ENCODE assay signal across 8 mouse cellular contexts in the genomic region with DNA sequence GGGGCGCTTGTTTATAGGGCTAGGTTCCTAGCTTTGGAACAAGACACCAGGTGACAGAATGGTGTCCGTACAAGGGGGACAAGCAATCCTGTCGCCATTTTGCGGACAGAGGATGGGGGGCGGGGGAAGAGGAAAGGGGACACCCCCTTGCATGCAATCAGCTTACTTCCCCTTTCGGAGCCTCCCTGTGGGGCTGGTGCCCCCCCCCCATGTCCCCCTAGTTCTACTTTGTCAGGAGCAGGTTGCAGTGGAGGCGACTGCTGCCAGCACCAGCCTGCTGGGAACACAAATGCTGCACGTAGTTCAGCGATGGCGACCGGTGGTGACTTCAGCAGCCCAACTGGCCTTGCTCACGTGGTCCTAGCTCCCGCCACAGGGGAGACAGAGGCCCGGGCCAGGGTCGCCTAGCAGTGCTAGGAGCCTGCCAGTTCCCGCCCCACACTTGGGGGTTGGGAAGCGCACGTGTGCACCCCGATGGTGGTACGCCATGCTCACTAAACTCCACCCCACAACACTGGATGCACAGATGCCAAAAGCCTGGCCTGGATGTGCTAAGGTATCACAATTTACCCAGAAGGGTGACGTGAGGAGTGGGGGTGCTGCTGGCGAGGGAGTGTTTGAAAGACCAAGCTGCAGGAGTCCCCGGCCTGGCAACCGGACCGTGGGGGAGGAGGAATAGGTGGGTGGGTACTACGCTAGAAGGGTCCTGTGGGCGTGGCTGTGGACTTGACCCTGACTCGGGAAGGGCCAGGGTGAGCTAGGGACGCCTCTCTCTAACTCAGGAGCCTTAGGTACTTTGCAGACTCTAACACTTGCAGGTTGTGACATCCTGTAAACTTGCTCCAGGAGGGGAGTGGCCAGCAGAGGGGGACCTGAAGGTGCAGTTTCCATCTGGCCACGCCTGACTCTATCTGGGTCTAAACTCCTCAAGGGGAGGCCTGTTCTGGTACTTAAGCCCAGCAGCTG. TPM values are rescaled to one million over a fixed set of nuclear protein-coding genes. Genes with fewer than 3 reads are reported as not detected.
DNase-seq lines count a peak whose midpoint lies in the region; ATAC-seq and TF ChIP-seq lines count a peak whose summit lies in the region.

No protein-coding gene starts in this region.

- H3K27ac ChIP-seq in ES-Bruce4 (ENCODE audit: insufficient read depth, low read length), result no peak overlapping the region
- H3K27ac ChIP-seq in limb, embryonic 13.5 days, result peak overlapping the region; percentile 69
- H3K27ac ChIP-seq in midbrain, embryonic 15.5 days, result no peak overlapping the region

- peak; percentile 93 for DNase-seq in heart, adult 11 months
- DNase-seq in heart, adult 8-10 months (ENCODE audit: low spot score), result no peak
- no peak for DNase-seq in yolk sac, embryonic 10.5 days (ENCODE audit: low spot score)
- no peak for DNase-seq in ovary, postnatal 14 days (ENCODE audit: low spot score)

- no peak for TF ChIP-seq POLR2A in ES-Bruce4 (IDR thresholded peaks at IDR 0.05; ENCODE audit: insufficient read depth, low read length)

- TF ChIP-seq CTCF in ES-Bruce4 (IDR thresholded peaks at IDR 0.05; ENCODE audit: low read depth, low read length), result no peak

- WGBS in limb, embryonic 13.5 days, result 15% methylated on average over 30 of the region's 30 CpGs
- 23% methylated on average over 30 of the region's 30 CpGs for WGBS in midbrain, embryonic 15.5 days

- H3K27me3 ChIP-seq in ES-Bruce4 (ENCODE audit: control insufficient read depth, insufficient read depth, low read length, poor library complexity, severe bottlenecking), result no peaks in the 10 kb centered on the region
- no peaks in the 10 kb centered on the region for H3K27me3 ChIP-seq in limb, embryonic 13.5 days
- H3K27me3 ChIP-seq in midbrain, embryonic 15.5 days (replicated peaks), result no peaks in the 10 kb centered on the region

- H3K36me3 ChIP-seq in ES-Bruce4 (ENCODE audit: control insufficient read depth, insufficient read depth, low read length, poor library complexity, severe bottlenecking), result peaks cover 4% of the 10 kb centered on the region; the same call in 1 of the 2 replicates
- peaks cover 20% of the 10 kb centered on the region for H3K36me3 ChIP-seq in limb, embryonic 13.5 days
- H3K36me3 ChIP-seq in midbrain, embryonic 15.5 days (replicated peaks), result no peaks in the 10 kb centered on the region

- H3K4me2 ChIP-seq in limb, embryonic 13.5 days (replicated peaks), result peak overlapping the region; percentile 61
- peak overlapping the region; percentile 36 for H3K4me2 ChIP-seq in midbrain, embryonic 15.5 days

- ATAC-seq in erythroblast, adult 5-6 weeks (replicated peaks; ENCODE audit: low FRiP score, poor library complexity, severe bottlenecking), result peak; percentile 32
- peak; percentile 26; the same call in 1 of the 2 replicates for ATAC-seq in limb, embryonic 13.5 days (ENCODE audit: low FRiP score, low read depth)
- no peak for ATAC-seq in midbrain, embryonic 15.5 days (replicated peaks)

- H3K9me3 ChIP-seq in ES-Bruce4 (replicated peaks; ENCODE audit: control insufficient read depth, insufficient read depth, low read length, poor library complexity, severe bottlenecking), result no peaks in the 10 kb centered on the region
- no peaks in the 10 kb centered on the region for H3K9me3 ChIP-seq in limb, embryonic 13.5 days
- no peaks in the 10 kb centered on the region for H3K9me3 ChIP-seq in midbrain, embryonic 15.5 days

- 0 out of 2 replicates have a peak overlapping the region, but pooled peaks have one; percentile 8 for H3K9ac ChIP-seq in ES-Bruce4 (ENCODE audit: low read depth, poor library complexity, severe bottlenecking)
- H3K9ac ChIP-seq in limb, embryonic 13.5 days, result peak overlapping the region; percentile 59
- peak overlapping the region; percentile 11; the same call in 1 of the 2 replicates for H3K9ac ChIP-seq in midbrain, embryonic 15.5 days

- H3K4me1 ChIP-seq in ES-Bruce4 (ENCODE audit: control insufficient read depth, insufficient read depth, low read length), result peaks cover 9% of the 10 kb centered on the region
- H3K4me1 ChIP-seq in limb, embryonic 13.5 days, result peaks cover 72% of the 10 kb centered on the region
- peaks cover 56% of the 10 kb centered on the region for H3K4me1 ChIP-seq in midbrain, embryonic 15.5 days

- no peak for TF ChIP-seq EP300 in ES-Bruce4 (IDR thresholded peaks at IDR 0.05; ENCODE audit: insufficient read depth, low read depth, low read length)

- peak overlapping the region; percentile 27 for H3K4me3 ChIP-seq in ES-Bruce4 (ENCODE audit: low read depth, low read length)
- H3K4me3 ChIP-seq in limb, embryonic 13.5 days, result peak overlapping the region; percentile 28
- no peak overlapping the region for H3K4me3 ChIP-seq in midbrain, embryonic 15.5 days

RNA-seq across cellular contexts. Expression of gene Klf16, which starts 6.0 kb away (rescaled TPM):
- total RNA-seq in heart, adult 8-10 months (2022), result 1 to 10 TPM; 3.5 to 5.0 (median 4.7) TPM
- polyA plus RNA-seq in ES-Bruce4 (2011; ENCODE audit: insufficient read depth, insufficient read length, low read depth, missing spikeins), result 24.9 TPM in 2 replicates
- total RNA-seq in erythroblast, adult 5-6 weeks (2015; ENCODE audit: low replicate concordance), result 0.96 and 1.0 TPM in 2 replicates
- 2.3 and 4.2 TPM in 2 replicates for total RNA-seq in erythroblast, adult 5-6 weeks (2017; ENCODE audit: low replicate concordance)
- 9.3 and 10.0 TPM in 2 replicates for polyA plus RNA-seq in limb, embryonic 13.5 days (2015; fragmentation: Nextera tagmentation; extraction: Ambion mirVana)
- polyA plus RNA-seq in midbrain, embryonic 15.5 days (2015; fragmentation: Nextera tagmentation; extraction: Ambion mirVana), result 6.0 and 6.3 TPM in 2 replicates

RNA-seq across cellular contexts. Expression of gene Rexo1, which starts 9.8 kb away (rescaled TPM):
- 10 to 100 TPM; 10.7 to 15.0 (median 12.2) TPM for total RNA-seq in heart, adult 8-10 months (2022)
- polyA plus RNA-seq in ES-Bruce4 (2011; ENCODE audit: insufficient read depth, insufficient read length, low read depth, missing spikeins), result 29.5 and 32.8 TPM in 2 replicates
- total RNA-seq in erythroblast, adult 5-6 weeks (2015; ENCODE audit: low replicate concordance), result 18.0 and 20.2 TPM in 2 replicates
- total RNA-seq in erythroblast, adult 5-6 weeks (2017; ENCODE audit: low replicate concordance), result 10.7 and 12.0 TPM in 2 replicates
- 28.3 and 28.7 TPM in 2 replicates for polyA plus RNA-seq in limb, embryonic 13.5 days (2015; fragmentation: Nextera tagmentation; extraction: Ambion mirVana)
- polyA plus RNA-seq in midbrain, embryonic 15.5 days (2015; fragmentation: Nextera tagmentation; extraction: Ambion mirVana), result 33.9 and 35.0 TPM in 2 replicates

RNA-seq across cellular contexts. Expression of gene Abhd17a, which starts 19.0 kb away (rescaled TPM):
- 10 to 100 TPM; 44.7 to 48.1 (median 46.9) TPM for total RNA-seq in heart, adult 8-10 months (2022)
- polyA plus RNA-seq in ES-Bruce4 (2011; ENCODE audit: insufficient read depth, insufficient read length, low read depth, missing spikeins), result 35.8 and 49.5 TPM in 2 replicates
- total RNA-seq in erythroblast, adult 5-6 weeks (2015; ENCODE audit: low replicate concordance), result 23.6 and 66.1 TPM in 2 replicates
- total RNA-seq in erythroblast, adult 5-6 weeks (2017; ENCODE audit: low replicate concordance), result 2.0 and 7.7 TPM in 2 replicates
- 80.9 and 83.0 TPM in 2 replicates for polyA plus RNA-seq in limb, embryonic 13.5 days (2015; fragmentation: Nextera tagmentation; extraction: Ambion mirVana)
- 126 and 152 TPM in 2 replicates for polyA plus RNA-seq in midbrain, embryonic 15.5 days (2015; fragmentation: Nextera tagmentation; extraction: Ambion mirVana)

RNA-seq across cellular contexts. Expression of gene Scamp4, which starts 31.5 kb away (rescaled TPM):
- total RNA-seq in heart, adult 8-10 months (2022), result 10 to 100 TPM; 20.0 to 25.2 (median 21.9) TPM
- 58.4 and 68.9 TPM in 2 replicates for polyA plus RNA-seq in ES-Bruce4 (2011; ENCODE audit: insufficient read depth, insufficient read length, low read depth, missing spikeins)
- 7.3 and 14.0 TPM in 2 replicates for total RNA-seq in erythroblast, adult 5-6 weeks (2015; ENCODE audit: low replicate concordance)
- total RNA-seq in erythroblast, adult 5-6 weeks (2017; ENCODE audit: low replicate concordance), result 2.6 and 3.1 TPM in 2 replicates
- polyA plus RNA-seq in limb, embryonic 13.5 days (2015; fragmentation: Nextera tagmentation; extraction: Ambion mirVana), result 83.9 and 92.0 TPM in 2 replicates
- polyA plus RNA-seq in midbrain, embryonic 15.5 days (2015; fragmentation: Nextera tagmentation; extraction: Ambion mirVana), result 65.0 and 66.2 TPM in 2 replicates

RNA-seq across cellular contexts. Expression of gene Adat3, which starts 31.5 kb away (rescaled TPM):
- under 1 TPM; 0.44 to 0.81 (median 0.73) TPM for total RNA-seq in heart, adult 8-10 months (2022)
- 3.6 and 5.4 TPM in 2 replicates for polyA plus RNA-seq in ES-Bruce4 (2011; ENCODE audit: insufficient read depth, insufficient read length, low read depth, missing spikeins)
- total RNA-seq in erythroblast, adult 5-6 weeks (2015; ENCODE audit: low replicate concordance), result not detected in 2 replicates
- total RNA-seq in erythroblast, adult 5-6 weeks (2017; ENCODE audit: low replicate concordance), result 0.94 TPM in 1 of 2 replicates, not detected in the other
- 7.6 and 8.8 TPM in 2 replicates for polyA plus RNA-seq in limb, embryonic 13.5 days (2015; fragmentation: Nextera tagmentation; extraction: Ambion mirVana)
- polyA plus RNA-seq in midbrain, embryonic 15.5 days (2015; fragmentation: Nextera tagmentation; extraction: Ambion mirVana), result 6.0 and 6.9 TPM in 2 replicates

Comparison
In these comparisons a context has a peak if more than half of its experiments do, and no peak if none do; other contexts are left out.
1. H3K9ac ChIP-seq: peak in every context shown above with its lines; median percentile 59 in limb, embryonic 13.5 days; 11 in midbrain, embryonic 15.5 days; 8 in ES-Bruce4.